Mouse (Mus musculus): ENCODE data around the gene Setx. TPM values are rescaled to one million over a fixed set of nuclear protein-coding genes. Genes with fewer than 3 reads are reported as not detected.
A peak's percentile ranks its signal among the peaks of the same experiment; 100 is the strongest.

Setx gene
- polyA plus RNA-seq, 1 experiment from 2014 or later, result 13.2 TPM

DNA sequence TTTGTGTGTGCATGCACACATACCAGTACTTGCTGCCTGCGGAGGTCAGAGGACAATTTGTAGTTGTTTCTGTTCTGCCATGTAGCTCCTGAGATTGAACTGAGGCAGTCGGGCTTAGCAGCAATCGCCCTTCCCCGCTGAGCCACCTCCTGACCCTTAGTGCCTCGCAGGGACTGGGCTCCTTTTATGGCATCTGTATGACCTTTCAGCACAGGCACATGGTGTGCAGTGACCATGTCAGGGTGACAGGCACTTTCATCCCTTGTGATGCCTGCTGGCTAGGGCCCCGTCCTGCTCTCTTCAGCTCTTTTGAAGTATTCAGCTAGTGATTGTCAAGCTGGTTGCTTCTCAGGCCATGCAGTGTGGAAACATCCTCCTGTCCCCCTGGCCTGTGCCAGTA is 62.2 kb downstream of the Setx start:
- ATAC-seq (no peak), DNase-seq (ENCODE audit: low spot score) (no peak)
- Histone ChIP-seq H3K4me3 (ENCODE audit: low read depth, low read length) (no peak overlapping the region), H3K4me2 (ENCODE audit: low read length) (no peak overlapping the region), H3K4me1 (ENCODE audit: control insufficient read depth, insufficient read depth, low read length) (no peaks in the 10 kb centered on the region), H3K27me3 (replicated peaks; ENCODE audit: control insufficient read depth, insufficient read depth, low read length) (no peaks in the 10 kb centered on the region), H3K36me3 (ENCODE audit: control insufficient read depth, insufficient read depth, low read length) (peaks cover 15% of the 10 kb centered on the region; the same call in 1 of the 2 replicates), H3K9me3 (replicated peaks; ENCODE audit: control insufficient read depth, low read length) (no peaks in the 10 kb centered on the region), H3K9ac (ENCODE audit: low read length) (no peak overlapping the region), H3K27ac (ENCODE audit: low read depth, low read length) (no peak overlapping the region)
- 58% methylated on average over 6 of the region's 6 CpGs for WGBS

DNA sequence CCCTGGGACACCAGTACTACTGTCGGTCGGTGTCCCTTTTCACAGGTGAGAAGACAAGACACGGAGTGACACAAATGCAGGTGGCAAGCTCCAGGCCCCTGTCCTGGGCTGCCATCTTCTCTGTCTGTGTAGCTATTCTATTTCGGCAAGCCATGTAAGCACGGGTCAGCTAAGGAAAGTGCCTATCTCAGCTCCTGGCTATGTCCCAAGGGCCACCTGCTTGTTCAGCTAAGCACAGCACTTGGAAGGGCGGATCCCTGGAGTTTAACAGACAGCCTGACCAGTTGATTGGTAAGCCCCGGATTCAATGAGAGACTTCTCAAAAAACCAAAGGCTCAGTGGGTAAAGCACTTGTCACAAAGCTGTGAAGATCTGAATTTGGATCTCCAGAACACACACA is 66.4 kb downstream of the Setx start:
- 86% methylated on average over 7 of the region's 7 CpGs for WGBS
- Histone ChIP-seq H3K4me3 (ENCODE audit: low read depth, low read length) (no peak overlapping the region), H3K9me3 (replicated peaks; ENCODE audit: control insufficient read depth, low read length) (no peaks in the 10 kb centered on the region), H3K27ac (ENCODE audit: low read depth, low read length) (no peak overlapping the region), H3K4me2 (ENCODE audit: low read length) (no peak overlapping the region), H3K27me3 (replicated peaks; ENCODE audit: control insufficient read depth, insufficient read depth, low read length) (no peaks in the 10 kb centered on the region), H3K9ac (ENCODE audit: low read length) (no peak overlapping the region), H3K36me3 (ENCODE audit: control insufficient read depth, insufficient read depth, low read length) (no peaks in the 10 kb centered on the region), H3K4me1 (ENCODE audit: control insufficient read depth, insufficient read depth, low read length) (peaks cover 5% of the 10 kb centered on the region; the same call in 1 of the 2 replicates)
- ATAC-seq, result no peak
- DNase-seq (ENCODE audit: low spot score), result no peak

DNA sequence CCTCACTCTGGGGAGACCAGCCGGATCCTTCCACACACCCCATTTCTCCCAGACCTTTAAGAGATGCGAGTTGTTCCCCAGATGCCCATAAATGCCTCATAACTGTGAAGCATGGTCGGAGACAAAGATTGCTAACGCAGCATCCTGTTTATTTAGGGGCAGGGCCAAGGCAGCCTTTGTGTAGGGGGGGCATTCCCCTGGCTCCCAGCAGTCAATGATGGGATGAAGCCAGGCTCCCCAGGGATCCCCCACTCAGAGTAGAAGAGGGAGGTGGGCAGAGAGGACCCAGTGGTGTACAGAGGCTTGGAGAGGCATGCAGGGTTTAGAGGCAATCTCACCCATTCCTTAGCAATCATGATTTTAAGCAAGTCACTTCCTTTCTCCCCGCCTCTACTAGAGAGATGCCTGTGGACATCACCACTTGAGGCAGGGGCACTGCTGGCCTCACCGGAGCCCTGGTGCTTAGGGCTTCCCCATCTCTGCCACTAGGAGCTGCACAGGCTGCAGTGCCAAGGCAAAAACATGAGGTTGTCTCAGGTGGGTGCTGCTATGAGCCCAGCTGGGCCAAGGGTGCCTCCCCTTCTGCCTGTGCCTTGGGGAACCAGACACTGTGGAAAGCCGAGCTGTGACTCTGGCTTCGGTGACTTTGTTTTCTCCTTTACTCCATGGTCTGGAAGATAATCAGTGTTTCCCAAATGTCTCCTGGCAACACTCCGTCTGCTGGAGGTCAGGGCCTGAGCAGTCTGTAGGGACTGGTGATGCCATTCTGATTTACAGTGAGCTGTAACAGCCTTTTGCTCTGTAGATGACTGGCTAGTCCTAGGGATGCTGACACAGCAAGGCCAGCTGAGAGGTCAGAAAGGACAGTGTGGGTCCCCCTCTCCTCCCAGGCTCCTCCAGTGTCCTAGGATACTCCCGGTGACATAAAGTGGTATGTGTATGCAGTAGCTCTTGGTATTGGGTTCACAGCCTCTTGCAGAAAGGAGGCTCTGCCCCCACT is 67.5 kb downstream of the Setx start:
- Histone ChIP-seq H3K9me3 (replicated peaks; ENCODE audit: control insufficient read depth, low read length) (no peaks in the 10 kb centered on the region), H3K4me2 (ENCODE audit: low read length) (no peak overlapping the region), H3K4me1 (ENCODE audit: control insufficient read depth, insufficient read depth, low read length) (peaks cover 5% of the 10 kb centered on the region; the same call in 1 of the 2 replicates), H3K4me3 (ENCODE audit: low read depth, low read length) (no peak overlapping the region), H3K36me3 (ENCODE audit: control insufficient read depth, insufficient read depth, low read length) (no peaks in the 10 kb centered on the region), H3K27me3 (replicated peaks; ENCODE audit: control insufficient read depth, insufficient read depth, low read length) (peaks cover 5% of the 10 kb centered on the region; the same call in 1 of the 2 replicates), H3K9ac (ENCODE audit: low read length) (no peak overlapping the region), H3K27ac (ENCODE audit: low read depth, low read length) (no peak overlapping the region)
- WGBS, result 87% methylated on average over 10 of the region's 10 CpGs
- ATAC-seq (no peak), DNase-seq (ENCODE audit: low spot score) (no peak)

DNA sequence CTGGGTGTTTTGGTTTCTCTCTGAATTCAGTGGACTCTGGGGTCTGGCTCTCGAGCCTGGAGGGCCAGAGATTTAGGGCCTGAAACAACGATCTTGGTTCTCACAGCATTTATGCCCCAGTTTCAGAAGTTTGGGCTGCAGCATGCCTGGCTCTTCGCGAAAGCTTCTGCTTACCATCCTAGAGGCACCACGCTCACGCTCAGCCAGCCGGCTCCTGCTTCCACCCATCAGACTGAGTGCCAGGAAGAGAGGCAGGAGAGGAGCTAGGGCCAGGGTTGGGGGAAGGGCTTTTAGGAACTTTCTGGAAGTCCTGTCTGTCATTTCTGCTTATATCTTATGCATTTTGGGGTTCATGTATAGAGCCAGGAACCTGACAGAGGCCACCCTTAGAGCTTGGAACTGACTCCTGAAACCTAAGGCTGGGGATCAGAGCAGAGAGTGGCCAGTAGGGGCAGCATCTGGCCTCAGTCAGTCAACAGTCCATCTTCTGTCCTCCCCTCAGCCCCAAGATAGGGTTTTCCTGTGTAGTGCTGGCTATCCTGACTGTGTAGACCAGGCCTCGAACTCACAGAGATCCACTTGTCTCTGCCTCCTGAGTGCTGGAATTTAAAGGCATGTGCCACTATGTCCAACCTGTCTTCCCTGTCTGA is 68.8 kb downstream of the Setx start:
- DNase-seq (ENCODE audit: low spot score), result no peak
- ATAC-seq, result no peak
- no peak overlapping the region for H3K4me2 ChIP-seq (ENCODE audit: low read length)

DNA sequence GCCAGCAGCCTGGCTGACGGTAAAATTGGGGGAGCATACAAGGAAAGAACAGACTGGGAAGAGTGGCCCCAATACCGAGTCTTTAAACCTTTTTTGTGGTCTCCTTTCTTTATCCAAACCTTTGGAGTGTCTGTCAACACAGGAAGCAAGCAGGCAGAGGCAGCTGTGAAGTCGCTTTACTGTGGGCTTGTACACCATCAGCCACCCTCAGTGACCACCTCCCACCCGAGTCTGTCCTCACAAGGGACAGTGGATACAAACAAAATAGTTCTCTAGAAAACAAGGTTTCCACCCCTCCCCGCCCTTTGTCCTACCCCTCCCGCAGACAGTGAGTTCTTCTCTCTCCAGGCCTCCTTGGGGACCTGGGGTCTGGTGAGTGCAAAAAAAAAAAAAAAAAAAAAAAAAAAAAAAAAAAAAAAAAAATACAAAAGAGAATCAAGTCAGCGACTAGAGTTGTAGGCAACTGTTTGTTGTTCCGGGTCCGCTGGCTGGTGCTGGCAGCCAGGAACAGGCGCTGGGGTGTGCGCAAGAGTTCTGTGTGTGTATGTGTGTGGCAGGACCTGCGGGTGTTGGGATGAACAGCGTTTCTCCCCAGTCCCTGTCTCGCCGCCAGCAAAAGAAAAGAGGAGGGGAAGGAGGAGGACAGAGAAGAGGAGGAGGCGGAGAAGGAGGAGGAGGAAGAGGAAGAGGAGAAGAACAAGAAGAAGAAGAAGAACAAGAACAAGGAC is 70.0 kb downstream of the Setx start:
- Histone ChIP-seq H3K4me3 (ENCODE audit: low read depth, low read length) (peak overlapping the region; percentile 42), H3K9me3 (replicated peaks; ENCODE audit: control insufficient read depth, low read length) (no peaks in the 10 kb centered on the region), H3K27ac (ENCODE audit: low read depth, low read length) (no peak overlapping the region), H3K4me1 (ENCODE audit: control insufficient read depth, insufficient read depth, low read length) (peaks cover 5% of the 10 kb centered on the region; the same call in 1 of the 2 replicates), H3K36me3 (ENCODE audit: control insufficient read depth, insufficient read depth, low read length) (no peaks in the 10 kb centered on the region), H3K9ac (ENCODE audit: low read length) (peak overlapping the region; percentile 29; the same call in 1 of the 2 replicates), H3K27me3 (replicated peaks; ENCODE audit: control insufficient read depth, insufficient read depth, low read length) (peaks cover 7% of the 10 kb centered on the region; the same call in 1 of the 2 replicates), H3K4me2 (ENCODE audit: low read length) (peak overlapping the region; percentile 93)
- DNase-seq (ENCODE audit: low spot score), result peak; percentile 54
- no peak; the same call in 1 of the 2 replicates for ATAC-seq
- WGBS, result 12% methylated on average over 16 of the region's 16 CpGs

More for the DNA sequence above, 68.8 kb downstream of the Setx start:
- no peak overlapping the region for H3K4me3 ChIP-seq (ENCODE audit: low read depth, low read length)
- H3K36me3 ChIP-seq (ENCODE audit: control insufficient read depth, insufficient read depth, low read length), result no peaks in the 10 kb centered on the region
- H3K27ac ChIP-seq (ENCODE audit: low read depth, low read length), result no peak overlapping the region
- H3K27me3 ChIP-seq (replicated peaks; ENCODE audit: control insufficient read depth, insufficient read depth, low read length), result peaks cover 5% of the 10 kb centered on the region; the same call in 1 of the 2 replicates
- peaks cover 5% of the 10 kb centered on the region; the same call in 1 of the 2 replicates for H3K4me1 ChIP-seq (ENCODE audit: control insufficient read depth, insufficient read depth, low read length)
- 85% methylated on average over 8 of the region's 8 CpGs for WGBS
- H3K9ac ChIP-seq (ENCODE audit: low read length), result no peak overlapping the region
- H3K9me3 ChIP-seq (replicated peaks; ENCODE audit: control insufficient read depth, low read length), result no peaks in the 10 kb centered on the region

DNA sequence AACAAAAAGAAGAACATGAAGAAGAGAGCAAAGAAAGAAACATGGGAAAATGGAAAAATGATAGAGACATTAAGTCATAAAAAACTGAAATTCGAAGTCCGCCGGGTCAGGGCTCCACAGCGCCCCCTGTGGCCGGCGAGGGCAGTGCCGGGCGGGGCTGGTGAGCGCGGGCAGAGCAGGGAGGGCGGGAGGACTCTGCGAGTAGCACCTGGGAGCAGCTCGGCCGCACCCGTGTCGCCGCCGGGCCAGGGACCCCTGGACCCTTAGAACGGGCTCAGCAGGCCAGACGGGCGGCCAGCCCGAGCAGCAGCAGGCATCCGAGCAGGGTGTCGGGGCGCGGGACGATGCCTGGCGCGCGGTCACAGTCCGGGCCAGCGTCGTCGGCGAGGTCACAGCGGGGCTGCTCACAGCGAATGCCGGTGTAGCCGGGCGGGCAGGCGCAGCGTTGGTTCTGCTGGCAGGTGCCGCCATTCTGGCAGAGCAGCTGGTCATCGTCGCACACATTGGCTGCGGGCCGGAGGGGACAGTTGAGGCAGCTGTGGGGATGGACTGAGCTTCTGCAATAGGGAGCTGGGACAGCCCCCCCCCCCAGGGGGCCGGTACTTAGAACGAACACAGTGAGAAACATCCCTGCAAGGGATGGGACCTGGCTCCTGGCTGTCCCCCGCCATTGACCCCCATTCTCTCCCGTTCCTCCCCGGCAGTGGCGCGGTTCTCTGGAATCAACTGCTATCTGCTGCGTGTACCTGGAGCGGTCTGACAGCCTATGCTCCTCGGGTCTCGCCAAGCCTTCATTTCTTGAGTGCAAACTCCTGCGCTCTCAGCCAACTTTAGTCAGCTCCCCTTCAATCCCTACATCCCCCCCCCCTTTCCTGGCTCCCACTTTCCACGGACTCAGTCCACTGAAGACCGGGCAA is 70.8 kb downstream of the Setx start:
- H3K9me3 ChIP-seq (replicated peaks; ENCODE audit: control insufficient read depth, low read length), result no peaks in the 10 kb centered on the region
- peaks cover 7% of the 10 kb centered on the region; the same call in 1 of the 2 replicates for H3K27me3 ChIP-seq (replicated peaks; ENCODE audit: control insufficient read depth, insufficient read depth, low read length)
- DNase-seq (ENCODE audit: low spot score) (peak; percentile 56), ATAC-seq (peak; percentile 73)
- no peak overlapping the region for H3K27ac ChIP-seq (ENCODE audit: low read depth, low read length)
- H3K4me3 ChIP-seq (ENCODE audit: low read depth, low read length), result peak overlapping the region; percentile 42
- H3K36me3 ChIP-seq (ENCODE audit: control insufficient read depth, insufficient read depth, low read length), result no peaks in the 10 kb centered on the region
- H3K4me2 ChIP-seq (ENCODE audit: low read length), result peak overlapping the region; percentile 93
- peak overlapping the region; percentile 62 for H3K9ac ChIP-seq (ENCODE audit: low read length)
- 1% methylated on average over 58 of the region's 61 CpGs for WGBS
- peaks cover 5% of the 10 kb centered on the region; the same call in 1 of the 2 replicates for H3K4me1 ChIP-seq (ENCODE audit: control insufficient read depth, insufficient read depth, low read length)

DNA sequence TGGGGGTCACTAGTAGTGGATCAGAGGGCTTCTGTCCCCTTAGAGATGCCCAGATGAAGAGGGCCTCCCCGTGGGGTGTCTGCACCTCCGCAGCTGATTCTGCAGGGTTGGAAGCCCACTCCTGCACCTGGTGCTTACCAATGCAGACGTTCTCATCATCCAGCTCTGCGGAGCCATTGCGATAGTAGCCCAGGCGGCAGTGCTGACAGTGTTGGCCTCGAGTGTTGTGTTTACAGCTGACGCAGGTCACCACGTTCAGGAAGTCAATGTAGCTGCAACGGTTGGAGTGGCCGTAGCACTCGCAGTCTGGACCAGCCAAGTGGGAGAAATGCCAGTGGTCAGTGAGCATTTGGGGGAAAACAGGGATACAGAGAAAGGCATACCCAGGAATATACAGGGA is 72.9 kb downstream of the Setx start:
- Histone ChIP-seq H3K27me3 (replicated peaks; ENCODE audit: control insufficient read depth, insufficient read depth, low read length) (peaks cover 7% of the 10 kb centered on the region; the same call in 1 of the 2 replicates), H3K27ac (ENCODE audit: low read depth, low read length) (no peak overlapping the region), H3K4me3 (ENCODE audit: low read depth, low read length) (no peak overlapping the region), H3K4me1 (ENCODE audit: control insufficient read depth, insufficient read depth, low read length) (peaks cover 5% of the 10 kb centered on the region; the same call in 1 of the 2 replicates), H3K4me2 (ENCODE audit: low read length) (no peak overlapping the region), H3K36me3 (ENCODE audit: control insufficient read depth, insufficient read depth, low read length) (no peaks in the 10 kb centered on the region), H3K9me3 (replicated peaks; ENCODE audit: control insufficient read depth, low read length) (no peaks in the 10 kb centered on the region), H3K9ac (ENCODE audit: low read length) (no peak overlapping the region)
- DNase-seq (ENCODE audit: low spot score) (no peak), ATAC-seq (no peak)
- 74% methylated on average over 12 of the region's 12 CpGs for WGBS
